Mouse (Mus musculus): ENCODE data around the gene Mettl22.
A peak's percentile ranks its signal among the peaks of the same experiment; 100 is the strongest.

Gene Mettl22

DNA sequence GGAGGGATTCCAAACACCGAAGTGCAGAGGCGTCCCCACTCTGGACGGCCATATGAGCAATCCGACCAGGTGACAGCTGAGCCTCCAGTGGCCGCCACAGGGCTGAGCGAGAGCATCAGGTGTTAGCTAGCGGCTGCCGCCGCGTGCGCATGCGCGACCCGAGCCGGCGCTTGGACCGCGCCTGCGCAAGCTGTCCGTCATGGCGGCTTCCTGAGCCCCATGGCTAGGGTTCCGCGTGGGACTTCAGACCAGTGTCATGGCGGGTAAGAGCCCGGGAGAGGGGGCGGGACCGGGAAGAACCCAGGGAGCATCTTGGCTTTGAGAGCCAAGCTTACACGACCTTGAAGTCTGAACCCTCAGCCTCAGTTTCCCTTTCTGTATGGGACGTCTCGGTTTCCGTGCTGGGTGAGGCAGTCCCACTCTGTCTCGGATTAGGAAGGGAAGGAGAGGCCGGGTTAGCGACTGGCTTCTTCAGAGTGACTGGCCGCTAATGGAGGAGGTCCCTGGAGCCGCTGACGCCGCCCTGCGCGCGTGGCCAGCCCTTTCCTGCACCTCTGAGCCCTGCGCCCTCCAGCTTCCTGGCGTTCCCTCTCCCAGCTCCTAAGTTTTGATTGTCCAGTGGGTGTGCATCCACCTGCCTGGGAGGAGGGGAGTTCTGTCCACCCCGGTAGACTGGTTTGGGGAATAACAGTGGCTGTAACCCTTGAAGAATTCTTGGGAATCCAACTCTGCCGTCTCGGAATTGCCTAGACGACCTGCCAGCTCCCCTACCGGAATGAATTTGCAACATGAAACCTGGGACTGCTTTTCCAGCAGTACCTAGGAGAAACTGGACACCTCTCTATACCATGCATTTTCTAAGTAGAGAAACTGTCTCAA lies at the start of gene Mettl22:
TSS of gene Mettl22 (plus strand) at position 186 of the 879 bp plus-strand sequence.
- peak; percentile 78 to 83 for DNase-seq (ENCODE audit: low spot score in 2 of 2)

DNA sequence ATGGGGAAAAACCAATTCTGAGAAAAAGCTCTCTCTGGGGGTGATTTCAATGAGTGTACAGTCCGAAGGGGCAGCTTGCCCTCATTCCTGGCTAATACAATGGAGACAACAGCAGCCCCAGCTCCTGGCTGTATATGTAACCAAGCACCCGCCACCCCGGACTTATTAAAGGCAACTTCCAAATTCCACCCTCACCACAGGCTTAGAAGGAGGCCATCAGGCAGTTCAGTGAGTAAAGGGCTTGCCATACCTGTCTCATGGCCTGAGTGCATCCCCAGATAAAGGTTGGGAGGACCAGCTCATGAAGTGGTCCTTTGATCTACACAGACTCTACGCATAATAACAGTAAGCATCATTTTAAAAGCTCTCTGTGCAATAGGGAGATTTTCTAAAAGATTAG lies 49.7 kb upstream of the Mettl22 start:
- DNase-seq (ENCODE audit: low spot score in 2 of 2), result no peak

- no peak for DNase-seq (ENCODE audit: low spot score in 2 of 2)
Measured at GRCm38 (mm10) chr16:8423626-8424114, 46.9 kb upstream of the Mettl22 start.

DNA sequence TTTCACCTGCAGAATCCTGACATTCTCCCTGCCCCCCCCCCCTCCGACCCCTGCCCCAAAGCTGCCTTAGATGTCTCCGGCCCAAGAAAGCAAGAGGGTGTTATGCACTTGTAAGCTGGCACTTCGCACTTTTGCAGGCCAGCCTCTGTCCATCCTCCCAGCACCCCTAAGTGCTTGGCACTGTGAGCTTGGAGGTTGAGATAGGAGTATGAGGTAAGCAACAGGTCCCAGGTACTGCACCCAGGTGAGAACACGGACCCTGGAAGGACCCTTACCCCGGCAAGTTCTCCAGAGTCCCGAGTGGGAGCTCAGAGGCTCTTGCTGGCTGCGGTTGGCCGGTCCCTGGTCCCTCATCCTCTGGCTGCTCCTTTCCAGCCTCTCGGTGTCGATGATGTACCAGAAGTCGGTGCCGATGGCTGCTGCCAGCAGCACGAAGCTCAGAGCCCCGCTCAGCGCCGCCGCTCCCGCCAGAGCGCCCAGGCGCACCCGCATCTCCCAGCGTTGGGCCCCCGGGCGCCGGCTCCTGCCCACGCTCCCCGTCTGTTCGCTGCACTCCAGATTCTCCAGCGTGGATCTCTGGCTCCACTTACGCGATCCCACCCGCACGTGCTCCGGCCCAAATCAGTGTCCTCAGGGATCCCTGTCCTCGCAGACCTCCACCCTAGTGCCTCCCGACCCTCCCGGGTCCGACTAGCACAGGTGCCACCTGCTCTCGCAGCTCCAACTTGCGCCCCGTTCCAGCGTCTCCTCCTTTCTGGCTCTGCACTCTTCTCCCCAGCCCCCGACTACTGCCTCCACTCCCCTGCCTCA lies 46.2 kb upstream of the Mettl22 start:
- DNase-seq (ENCODE audit: low spot score in 2 of 2), result peak in 1 of 2 experiments; percentile 43

GRCm38 (mm10) chr16:8424971-8425330 lies 45.6 kb upstream of the Mettl22 start, which contains the start of gene Tmem114:
Gene Tmem114 (minus strand): TSS chr16:8425136.
- no peak for DNase-seq (ENCODE audit: low spot score in 2 of 2)

GRCm38 (mm10) chr16:8425736-8426135 lies 44.9 kb upstream of the Mettl22 start:
- DNase-seq (ENCODE audit: low spot score in 2 of 2), result no peak

GRCm38 (mm10) chr16:8429531-8429930 lies 41.1 kb upstream of the Mettl22 start:
- no peak for DNase-seq (ENCODE audit: low spot score in 2 of 2)

DNA sequence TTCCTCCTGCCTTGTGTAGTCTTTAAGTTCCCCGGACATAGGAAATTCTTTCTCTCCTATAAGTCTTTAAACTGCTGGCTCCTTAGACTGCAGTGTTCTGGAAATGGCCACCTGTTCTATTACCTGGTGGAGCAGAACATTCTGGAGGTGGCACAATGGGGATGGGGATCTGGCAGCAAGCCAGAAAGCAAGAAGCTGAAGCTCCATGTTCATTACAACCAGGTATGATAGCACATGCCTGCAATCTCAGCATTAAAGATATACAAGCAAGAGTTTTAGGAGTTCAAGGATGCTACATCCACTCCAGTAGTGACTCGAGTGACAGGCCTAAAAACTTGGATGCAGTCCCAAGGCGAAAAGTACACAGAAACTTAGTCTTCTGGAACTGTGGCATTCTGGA lies 38.0 kb upstream of the Mettl22 start:
- DNase-seq (ENCODE audit: low spot score in 2 of 2), result no peak

DNA sequence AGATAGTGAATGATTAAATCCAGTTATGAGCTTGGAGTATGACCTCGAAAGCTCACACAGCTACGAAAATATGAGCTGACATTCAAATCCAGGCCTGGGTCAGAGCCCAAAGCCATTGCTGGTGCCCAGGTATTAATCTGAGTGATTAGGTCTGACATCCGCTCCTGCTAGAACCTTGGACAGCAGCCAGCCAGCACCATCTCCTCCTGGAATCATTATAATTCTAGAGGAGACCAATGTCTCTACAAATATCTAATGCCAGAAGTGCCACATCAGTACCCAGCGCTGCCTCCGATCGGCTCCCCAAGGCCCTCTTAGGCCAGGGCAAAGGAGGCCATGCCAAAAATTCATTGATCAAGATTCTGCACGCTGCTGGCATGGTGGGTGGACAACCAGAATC lies 25.7 kb upstream of the Mettl22 start:
- no peak for DNase-seq (ENCODE audit: low spot score in 2 of 2)

GRCm38 (mm10) chr16:8446256-8446655 lies 24.3 kb upstream of the Mettl22 start:
- DNase-seq (ENCODE audit: low spot score in 2 of 2), result no peak

- DNase-seq (ENCODE audit: low spot score in 2 of 2), result no peak
Measured at GRCm38 (mm10) chr16:8453301-8453700, 17.3 kb upstream of the Mettl22 start.

- no peak for DNase-seq (ENCODE audit: low spot score in 2 of 2)
Measured at GRCm38 (mm10) chr16:8455221-8455620, 15.4 kb upstream of the Mettl22 start.

DNA sequence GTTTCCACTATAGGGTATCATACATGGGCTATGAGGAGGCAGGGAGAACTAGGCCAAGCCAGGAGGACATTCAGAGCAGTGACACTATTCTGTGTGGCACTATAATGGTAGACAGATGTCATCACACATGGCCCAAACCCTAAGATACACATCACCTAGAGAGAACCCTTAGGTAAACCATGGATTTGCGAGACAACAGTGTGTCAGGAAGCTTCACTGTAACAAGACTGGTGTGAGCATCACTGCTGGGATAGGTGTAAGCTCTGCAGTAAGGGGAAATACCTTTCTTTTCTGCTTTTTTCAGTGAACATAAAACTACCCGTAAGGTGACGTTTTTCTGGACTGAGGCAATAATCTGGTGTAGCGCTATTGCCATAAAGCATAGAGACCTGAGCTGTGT lies 12.2 kb upstream of the Mettl22 start:
- DNase-seq (ENCODE audit: low spot score in 2 of 2), result no peak

DNA sequence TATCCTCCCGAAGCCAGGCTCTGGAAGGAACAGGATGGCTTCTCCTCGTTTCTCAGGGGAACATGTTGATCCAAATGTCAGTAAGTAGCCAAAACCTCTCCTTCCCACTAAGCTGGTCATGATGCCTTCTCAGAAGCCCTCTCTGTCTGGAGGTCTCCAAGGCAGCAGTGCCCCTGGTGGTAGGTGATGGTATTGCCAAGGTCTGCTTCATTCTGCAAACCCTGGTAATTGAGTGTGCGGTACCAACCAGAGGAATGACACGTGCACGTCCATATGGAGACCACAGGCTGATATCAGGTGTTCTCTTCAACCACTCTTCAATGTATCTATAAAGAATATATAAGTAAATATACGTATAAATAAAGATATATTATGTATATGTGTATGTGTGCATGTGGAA lies 11.5 kb upstream of the Mettl22 start:
- DNase-seq (ENCODE audit: low spot score in 2 of 2), result peak; percentile 43 to 52

GRCm38 (mm10) chr16:8470132-8470531 lies 456 bp upstream of the Mettl22 start:
- no peak for DNase-seq (ENCODE audit: low spot score in 2 of 2)

DNA sequence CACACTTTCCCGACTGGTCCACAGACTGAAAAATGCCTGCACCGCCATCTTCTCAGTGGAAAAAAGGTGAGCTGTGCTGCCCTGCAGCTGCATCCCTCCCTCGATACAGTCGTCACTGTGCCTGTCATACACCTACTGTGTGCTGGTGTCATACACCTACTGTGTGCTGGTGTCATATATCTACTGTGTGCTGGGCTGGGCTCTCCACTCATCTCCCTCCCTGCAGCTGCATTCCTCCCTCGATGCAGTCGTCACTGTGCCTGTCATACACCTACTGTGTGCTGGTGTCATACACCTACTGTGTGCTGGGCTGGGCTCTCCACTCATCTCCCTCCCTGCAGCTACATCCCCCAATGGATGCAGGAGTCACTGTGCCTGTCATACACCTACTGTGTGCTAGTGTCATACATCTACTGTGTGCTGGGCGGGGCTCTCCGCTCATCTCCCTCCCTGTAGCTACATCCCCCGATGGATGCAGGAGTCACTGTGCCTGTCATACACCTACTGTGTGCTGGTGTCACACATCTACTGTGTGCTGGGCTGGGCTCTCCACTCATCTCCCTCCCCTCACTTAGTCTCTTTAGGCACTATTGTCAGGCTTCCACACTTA lies 16.9 kb downstream of the Mettl22 start:
- no peak for DNase-seq (ENCODE audit: low spot score in 2 of 2)

DNA sequence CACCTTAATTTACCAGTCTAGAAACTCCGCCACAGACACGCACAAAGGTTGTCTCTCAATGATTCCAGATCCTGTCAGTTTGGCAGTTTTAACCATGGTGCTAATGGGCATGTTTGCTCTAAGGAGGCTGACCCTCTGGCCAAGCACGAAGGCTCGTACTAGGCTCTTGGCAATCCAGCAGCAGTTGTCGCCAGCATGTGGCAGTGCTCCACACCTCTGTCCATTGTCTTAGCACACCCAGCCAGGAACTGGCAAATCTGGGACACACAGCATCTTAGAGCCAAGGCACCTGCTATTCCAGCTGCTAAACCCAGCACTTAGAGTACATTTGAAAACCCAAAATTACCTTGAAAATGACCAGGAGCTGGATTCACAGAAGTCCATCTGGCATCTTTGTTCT lies 18.8 kb downstream of the Mettl22 start:
- DNase-seq (ENCODE audit: low spot score in 2 of 2), result no peak

DNA sequence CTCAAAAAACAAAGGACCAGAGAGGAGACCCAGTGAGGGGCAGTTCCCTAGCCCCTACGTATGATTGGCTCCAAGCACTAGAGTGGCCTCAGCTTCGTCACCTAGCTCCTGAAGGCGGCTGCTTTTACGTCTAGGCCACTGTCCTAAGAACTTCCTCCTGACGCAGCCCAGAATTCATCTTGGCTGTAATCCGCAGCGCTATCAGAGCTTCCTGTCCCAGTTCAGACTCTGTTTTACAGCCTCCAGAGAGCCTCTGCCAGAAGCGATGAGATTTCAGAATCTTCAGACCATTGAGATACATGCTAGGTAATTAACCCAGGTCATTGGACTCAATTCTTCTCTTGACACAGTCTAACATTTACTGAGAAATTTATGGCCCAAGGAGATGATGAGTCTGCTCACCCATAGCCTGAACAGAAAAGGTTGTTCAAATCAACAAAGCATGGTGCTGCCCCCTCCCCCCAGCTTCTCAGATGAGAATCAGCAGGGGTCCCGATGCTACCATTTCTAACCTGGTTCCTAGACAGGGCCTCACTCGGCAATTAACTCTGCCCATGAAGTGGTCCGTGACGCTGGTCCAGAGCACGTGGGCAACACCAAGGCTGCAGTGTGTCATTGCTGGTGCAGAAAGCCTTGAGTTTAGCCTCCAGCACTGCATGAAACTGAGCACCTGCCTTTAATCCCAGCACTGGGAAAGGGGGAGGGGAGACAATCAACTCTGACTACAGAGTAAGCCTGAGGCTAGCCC lies 21.3 kb downstream of the Mettl22 start:
- DNase-seq (ENCODE audit: low spot score in 2 of 2), result no peak

GRCm38 (mm10) chr16:8494268-8494667 lies 23.7 kb downstream of the Mettl22 start:
- peak; percentile 40 to 60 for DNase-seq (ENCODE audit: low spot score in 2 of 2)

- DNase-seq (ENCODE audit: low spot score in 2 of 2), result no peak
Measured at GRCm38 (mm10) chr16:8496967-8497366, 26.4 kb downstream of the Mettl22 start.

DNA sequence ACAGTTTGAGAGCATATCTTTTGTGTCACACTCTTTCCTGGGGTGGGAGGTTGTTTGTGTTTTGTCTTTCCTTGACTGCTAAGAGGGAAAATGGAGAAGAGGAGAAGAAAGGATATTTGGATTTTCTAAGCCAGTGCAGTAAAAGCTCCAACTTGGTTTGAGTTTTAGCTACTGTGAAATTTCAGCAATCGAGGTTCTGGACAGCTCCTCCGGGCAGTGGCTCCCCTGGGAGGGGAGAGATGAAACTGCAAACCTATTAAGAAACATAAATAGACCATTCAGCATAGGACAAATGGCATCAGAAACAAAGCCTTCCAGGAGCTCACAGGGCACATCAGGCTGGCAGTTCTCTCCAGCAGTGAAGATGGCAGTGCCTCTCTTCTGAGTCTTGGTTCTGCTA lies 33.7 kb downstream of the Mettl22 start:
- no peak for DNase-seq (ENCODE audit: low spot score in 2 of 2)

DNA sequence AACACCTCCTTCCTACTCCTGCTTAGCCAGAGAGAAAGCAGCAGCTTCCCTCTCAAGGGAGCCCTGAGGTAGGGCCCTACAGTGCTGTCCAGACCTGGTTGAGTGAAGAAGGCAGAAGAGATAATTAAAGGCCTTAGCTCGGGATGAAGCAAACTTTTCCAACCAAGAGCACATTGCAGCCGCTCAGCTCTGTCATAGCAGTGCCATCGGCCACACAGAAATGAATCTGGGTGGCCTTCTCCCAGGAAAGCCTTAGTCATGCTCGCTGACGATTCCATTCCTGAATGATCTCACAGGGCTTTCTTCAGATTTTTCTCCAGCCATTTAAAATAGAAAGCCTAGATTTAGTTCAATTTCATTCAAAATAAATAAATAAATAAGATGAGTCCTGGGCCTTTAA lies 39.3 kb downstream of the Mettl22 start:
- DNase-seq (ENCODE audit: low spot score in 2 of 2), result no peak

Data from frontal cortex, postnatal 25 days (tissue).